Mouse (Mus musculus) kidney, adult 2 months (tissue): ENCODE results near the gene Arl5c.

ENCODE experiments used
- CTCF ChIP-seq: fragments of 200-500 bp; conservative IDR thresholded peaks from 2 replicates; pipeline ENCODE4 v1.5.1; 2011; ENCODE audit warnings: low read depth, mild to moderate bottlenecking, control low read depth, low read length, moderate library complexity, mixed read lengths; ENCODE audit not compliant: insufficient read depth, insufficient read length
- POLR2A ChIP-seq: fragments of 200-500 bp; IDR thresholded peaks from one replicate; pipeline ENCODE4 v1.6.1; 2011; ENCODE audit warnings: low read depth, low read length, control low read depth

GRCm38 (mm10) chr11:97977797-97978196 lies 18.2 kb downstream of the Arl5c start:
- no peak for TF ChIP-seq POLR2A
- TF ChIP-seq CTCF = no peak
